Mouse (Mus musculus) hindbrain, embryonic 13.5 days (tissue): ENCODE measurements around the gene Lsm4. TPM values are rescaled to one million over a fixed set of nuclear protein-coding genes. Genes with fewer than 3 reads are reported as not detected.

Experiments
- ATAC-seq: fragments of 200-750 bp; cut with Nextera tagmentation; 2 replicates; pipeline ENCODE4 v1.8.0; 2017; ENCODE audit warnings: moderate TSS enrichment; ENCODE audit not compliant: low FRiP score
- H3K27ac ChIP-seq: fragments of 300-500 bp; sonication (generic); 2 replicates; pipeline ENCODE4 v1.5.1; 2015; ENCODE audit warnings: inconsistent platforms, mild to moderate bottlenecking, moderate library complexity
- H3K27me3 ChIP-seq: fragments of 300-500 bp; sonication (generic); 2 replicates; pipeline ENCODE4 v1.6.1; 2015; ENCODE audit warnings: mild to moderate bottlenecking, inconsistent platforms
- H3K36me3 ChIP-seq: fragments of 300-500 bp; sonication (generic); 2 replicates; pipeline ENCODE4 v1.6.1; 2015; ENCODE audit warnings: mild to moderate bottlenecking, inconsistent platforms
- H3K4me1 ChIP-seq: fragments of 300-500 bp; sonication (generic); replicated peaks from 2 replicates; pipeline ENCODE4 v1.6.1; 2015; ENCODE audit warnings: inconsistent platforms
- H3K4me2 ChIP-seq: fragments of 300-500 bp; sonication (generic); 2 replicates; pipeline ENCODE4 v1.6.1; 2015; ENCODE audit warnings: inconsistent platforms, mild to moderate bottlenecking, moderate library complexity
- H3K4me3 ChIP-seq: fragments of 300-500 bp; sonication (generic); 2 replicates; pipeline ENCODE4 v1.5.1; 2015; ENCODE audit warnings: mild to moderate bottlenecking, inconsistent platforms
- H3K9ac ChIP-seq: fragments of 300-500 bp; sonication (generic); 2 replicates; pipeline ENCODE4 v1.6.1; 2015; ENCODE audit warnings: mild to moderate bottlenecking, inconsistent platforms
- H3K9me3 ChIP-seq: fragments of 300-500 bp; sonication (generic); 2 replicates; pipeline ENCODE4 v1.6.1; 2016; ENCODE audit warnings: inconsistent platforms
- WGBS: fragments of 180-500 bp; shearing (Covaris S2); methylation state at CpG from one replicate; pipeline ENCODE4 v1.1.7; 2015; 5-methylcytosine and 5-hydroxymethylcytosine counted together
- polyA plus RNA-seq: library from polyadenylated mRNA; unstranded; fragments of >200 nt; fragmentation: Nextera tagmentation; extraction: Ambion mirVana; gene quantifications from 2 replicates; pipeline ENCODE4 v1.2.1, GENCODE M21; 2015

Gene Lsm4
- polyA plus RNA-seq, 1 experiment from 2014 or later = 193 TPM

DNA sequence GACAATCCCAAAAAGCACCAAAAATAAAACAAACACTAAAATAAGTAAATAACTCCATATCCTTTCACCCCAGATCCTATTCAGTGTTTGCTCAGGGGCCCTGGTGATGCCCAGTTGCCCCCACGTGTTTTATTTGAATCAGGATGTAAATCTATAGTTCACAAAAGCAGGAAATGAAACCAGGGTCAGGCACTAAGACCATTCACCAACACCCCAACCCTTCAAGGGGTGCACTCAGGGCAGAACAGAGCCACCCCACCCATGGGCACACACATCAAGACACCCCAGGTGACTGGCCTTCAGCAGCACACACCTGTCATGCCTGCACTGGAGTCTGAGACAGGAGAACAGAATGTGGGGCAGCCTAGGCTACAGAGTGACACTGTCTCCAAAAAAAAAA, 18.9 kb upstream of the Lsm4 start:
- no peak overlapping the region for H3K9ac ChIP-seq
- H3K4me1 ChIP-seq = peaks cover 75% of the 10 kb centered on the region
- H3K4me2 ChIP-seq = no peak overlapping the region
- no peaks in the 10 kb centered on the region for H3K9me3 ChIP-seq
- peak overlapping the region; percentile 91; the same call in 1 of the 2 replicates for H3K27ac ChIP-seq
- 74% methylated on average over 1 of the region's 1 CpGs for WGBS
- no peaks in the 10 kb centered on the region for H3K27me3 ChIP-seq
- H3K4me3 ChIP-seq = no peak overlapping the region
- ATAC-seq = no peak
- H3K36me3 ChIP-seq = peaks cover 43% of the 10 kb centered on the region

DNA sequence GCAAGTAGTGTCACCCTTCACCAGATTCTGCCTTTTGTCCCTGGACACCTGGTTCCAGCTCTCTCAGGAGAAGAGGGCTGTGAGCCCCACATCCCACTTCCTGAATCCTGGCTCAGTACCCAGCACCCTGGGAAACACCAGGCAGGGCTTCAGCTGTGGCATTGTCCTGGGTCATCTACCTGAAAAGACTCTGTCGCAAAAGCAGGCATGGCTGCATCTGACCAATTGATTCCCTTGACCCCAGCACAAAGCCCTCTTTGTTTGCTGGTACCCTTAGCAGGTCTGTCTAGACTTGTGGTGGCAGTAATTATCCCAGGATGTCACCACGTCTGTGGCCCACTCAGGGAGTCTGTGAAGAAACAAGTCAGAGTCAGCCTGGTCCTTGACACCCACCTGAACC, 17.6 kb upstream of the Lsm4 start:
- Histone ChIP-seq H3K9ac (no peak overlapping the region), H3K36me3 (peaks cover 39% of the 10 kb centered on the region), H3K4me3 (no peak overlapping the region), H3K9me3 (no peaks in the 10 kb centered on the region), H3K4me2 (no peak overlapping the region; the same call in 1 of the 2 replicates), H3K4me1 (peaks cover 69% of the 10 kb centered on the region), H3K27ac (peak overlapping the region; percentile 91), H3K27me3 (no peaks in the 10 kb centered on the region)
- WGBS = 14% methylated on average over 2 of the region's 2 CpGs
- no peak for ATAC-seq

GRCm38 (mm10) chr8:70656193-70656790, 16.8 kb upstream of the Lsm4 start:
- peaks cover 68% of the 10 kb centered on the region for H3K4me1 ChIP-seq
- WGBS = 17% methylated on average over 13 of the region's 13 CpGs
- ATAC-seq = peak; percentile 21; the same call in 1 of the 2 replicates

GRCm38 (mm10) chr8:70657214-70657613, 15.8 kb upstream of the Lsm4 start:
- Histone ChIP-seq H3K4me3 (no peak overlapping the region), H3K27me3 (no peaks in the 10 kb centered on the region), H3K9ac (peak overlapping the region; percentile 90), H3K4me1 (peaks cover 66% of the 10 kb centered on the region), H3K9me3 (no peaks in the 10 kb centered on the region), H3K27ac (peak overlapping the region; percentile 91), H3K36me3 (peaks cover 23% of the 10 kb centered on the region), H3K4me2 (peak overlapping the region; percentile 67)
- ATAC-seq = no peak
- WGBS = 91% methylated on average over 3 of the region's 3 CpGs

More at GRCm38 (mm10) chr8:70656193-70656790, 16.8 kb upstream of the Lsm4 start:
- peak overlapping the region; percentile 46; the same call in 1 of the 2 replicates for H3K9ac ChIP-seq
- H3K9me3 ChIP-seq = no peaks in the 10 kb centered on the region
- no peak overlapping the region for H3K4me3 ChIP-seq
- H3K27me3 ChIP-seq = no peaks in the 10 kb centered on the region
- H3K27ac ChIP-seq = peak overlapping the region; percentile 91
- H3K36me3 ChIP-seq = peaks cover 30% of the 10 kb centered on the region
- H3K4me2 ChIP-seq = peak overlapping the region; percentile 67; the same call in 1 of the 2 replicates

- H3K27me3 ChIP-seq = no peaks in the 10 kb centered on the region
- H3K27ac ChIP-seq = peak overlapping the region; percentile 91
- H3K4me2 ChIP-seq = peak overlapping the region; percentile 67
- WGBS = 52% methylated on average over 2 of the region's 2 CpGs
- H3K9ac ChIP-seq = peak overlapping the region; percentile 90
- peak overlapping the region; percentile 75 for H3K4me3 ChIP-seq
- H3K36me3 ChIP-seq = 0 out of 2 replicates have a peak, but pooled peaks cover 17% of the 10 kb centered on the region
- ATAC-seq = no peak
- H3K9me3 ChIP-seq = no peaks in the 10 kb centered on the region
- H3K4me1 ChIP-seq = peaks cover 61% of the 10 kb centered on the region
These were observed 15.3 kb upstream of the Lsm4 start for GRCm38 (mm10) chr8:70657739-70658138.

DNA sequence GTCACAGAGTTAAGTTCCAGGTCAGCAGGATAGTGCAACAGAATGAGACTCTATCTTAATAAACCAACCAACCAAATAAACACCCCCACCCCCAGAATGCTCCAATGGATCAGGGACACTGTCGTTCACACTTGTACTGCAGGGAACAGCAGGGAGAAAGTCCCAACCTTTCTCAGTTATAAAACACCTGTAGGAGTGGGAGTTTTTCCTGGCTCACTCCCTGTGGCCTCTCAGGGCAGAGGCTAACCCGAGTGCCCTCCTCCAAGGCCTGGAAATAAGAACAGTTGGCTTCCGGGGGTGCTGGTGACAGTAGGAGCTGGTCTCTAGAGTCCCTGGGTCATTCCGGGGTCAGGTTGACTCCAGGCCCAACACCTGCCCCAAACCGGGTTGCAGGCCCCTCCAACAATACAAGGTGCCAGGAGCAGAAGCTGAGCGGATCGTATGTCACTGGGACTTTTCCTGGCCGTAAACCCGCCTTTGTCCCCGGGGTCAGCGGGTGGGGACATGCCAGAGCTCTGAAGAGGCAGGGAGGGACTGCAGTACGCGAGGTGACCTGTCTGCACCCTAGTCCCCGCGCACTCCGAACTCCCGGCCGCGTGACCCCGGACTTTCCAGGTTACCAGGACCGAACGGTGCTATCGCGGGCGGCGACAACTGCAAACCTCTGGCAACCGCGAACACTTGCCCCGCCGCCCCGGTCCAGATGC, 14.0 kb upstream of the Lsm4 start:
- Histone ChIP-seq H3K27me3 (no peaks in the 10 kb centered on the region), H3K4me2 (peak overlapping the region; percentile 67), H3K36me3 (0 out of 2 replicates have a peak, but pooled peaks cover 17% of the 10 kb centered on the region), H3K4me1 (peaks cover 58% of the 10 kb centered on the region), H3K27ac (peak overlapping the region; percentile 91), H3K4me3 (peak overlapping the region; percentile 75), H3K9me3 (no peaks in the 10 kb centered on the region), H3K9ac (peak overlapping the region; percentile 90)
- under 1% methylated on average over 31 of the region's 31 CpGs for WGBS
- peak; percentile 33 for ATAC-seq

DNA sequence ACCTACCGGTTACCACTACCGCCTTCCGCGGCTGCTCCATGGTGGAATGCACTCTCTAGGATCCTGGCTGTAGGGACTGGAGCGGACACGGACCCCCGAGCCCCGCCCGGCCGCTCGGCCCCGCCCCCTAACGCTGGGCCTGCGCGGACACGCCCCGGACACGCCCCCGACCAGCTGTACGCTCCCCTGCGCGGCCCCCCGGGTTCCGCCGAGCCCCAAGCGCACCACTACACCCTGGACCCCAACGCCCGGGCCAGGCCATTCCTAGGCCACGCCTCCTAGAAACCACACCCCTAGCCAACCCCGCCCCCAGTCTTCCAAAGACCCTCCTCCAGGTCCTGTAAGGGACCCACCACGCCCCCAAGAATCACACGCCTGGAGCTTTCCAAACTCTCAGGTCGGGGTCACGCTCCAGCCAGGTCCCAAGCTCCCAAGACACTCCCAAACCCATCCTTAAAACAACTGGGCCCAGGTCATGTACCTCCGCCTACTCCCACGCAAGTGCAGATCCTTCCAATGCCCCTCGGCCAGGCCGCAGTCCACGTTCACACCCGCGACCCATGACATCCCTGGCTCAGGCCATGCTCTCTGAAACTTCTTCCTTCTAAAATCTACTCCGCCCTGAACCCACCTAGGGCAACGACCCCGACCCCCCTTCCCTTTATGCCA, 13.3 kb upstream of the Lsm4 start:
- WGBS = under 1% methylated on average over 44 of the region's 44 CpGs
- H3K9me3 ChIP-seq = no peaks in the 10 kb centered on the region
- H3K27me3 ChIP-seq = no peaks in the 10 kb centered on the region
- H3K36me3 ChIP-seq = 0 out of 2 replicates have a peak, but pooled peaks cover 10% of the 10 kb centered on the region
- peak overlapping the region; percentile 90 for H3K9ac ChIP-seq
- peaks cover 51% of the 10 kb centered on the region for H3K4me1 ChIP-seq
- ATAC-seq = peak; percentile 88
- peak overlapping the region; percentile 75 for H3K4me3 ChIP-seq
- H3K27ac ChIP-seq = peak overlapping the region; percentile 91
- H3K4me2 ChIP-seq = peak overlapping the region; percentile 67

GRCm38 (mm10) chr8:70660273-70660725, 12.7 kb upstream of the Lsm4 start, which contains the start of gene Pgpep1:
TSS of gene Pgpep1 (minus strand) at chr8:70660388.
- 3% methylated on average over 14 of the region's 14 CpGs for WGBS
- H3K9me3 ChIP-seq = no peaks in the 10 kb centered on the region
- ATAC-seq = peak; percentile 50

GRCm38 (mm10) chr8:70663691-70664090, 9.4 kb upstream of the Lsm4 start:
- Histone ChIP-seq H3K36me3 (no peaks in the 10 kb centered on the region), H3K9me3 (no peaks in the 10 kb centered on the region), H3K27ac (peak overlapping the region; percentile 62), H3K9ac (no peak overlapping the region), H3K27me3 (no peaks in the 10 kb centered on the region), H3K4me2 (no peak overlapping the region), H3K4me1 (peaks cover 14% of the 10 kb centered on the region), H3K4me3 (no peak overlapping the region)
- 33% methylated on average over 4 of the region's 4 CpGs for WGBS
- ATAC-seq = no peak

More at GRCm38 (mm10) chr8:70660273-70660725, 12.7 kb upstream of the Lsm4 start, which contains the start of gene Pgpep1:
- peaks cover 47% of the 10 kb centered on the region for H3K4me1 ChIP-seq
- H3K27ac ChIP-seq = peak within 1 kb of the TSS; percentile 91
- H3K27me3 ChIP-seq = no peaks in the 10 kb centered on the region
- H3K36me3 ChIP-seq = 0 out of 2 replicates have a peak, but pooled peaks cover 8% of the 10 kb centered on the region
- peak within 1 kb of the TSS; percentile 75 for H3K4me3 ChIP-seq
- H3K9ac ChIP-seq = peak within 1 kb of the TSS; percentile 90
- H3K4me2 ChIP-seq = peak within 1 kb of the TSS; percentile 67

GRCm38 (mm10) chr8:70664631-70665030, 8.4 kb upstream of the Lsm4 start:
- WGBS = 85% methylated on average over 3 of the region's 3 CpGs
- no peak overlapping the region for H3K4me3 ChIP-seq

GRCm38 (mm10) chr8:70665599-70665998, 7.4 kb upstream of the Lsm4 start:
- H3K4me3 ChIP-seq = no peak overlapping the region
- H3K9ac ChIP-seq = no peak overlapping the region
- ATAC-seq = no peak
- H3K27me3 ChIP-seq = no peaks in the 10 kb centered on the region
- 78% methylated on average over 2 of the region's 2 CpGs for WGBS
- H3K4me1 ChIP-seq = peaks cover under 1% of the 10 kb centered on the region; the same call in 1 of the 2 replicates
- H3K9me3 ChIP-seq = no peaks in the 10 kb centered on the region
- no peak overlapping the region; the same call in 1 of the 2 replicates for H3K27ac ChIP-seq
- no peaks in the 10 kb centered on the region for H3K36me3 ChIP-seq
- no peak overlapping the region for H3K4me2 ChIP-seq

More at GRCm38 (mm10) chr8:70664631-70665030, 8.4 kb upstream of the Lsm4 start:
- peaks cover 9% of the 10 kb centered on the region for H3K4me1 ChIP-seq
- no peaks in the 10 kb centered on the region for H3K36me3 ChIP-seq
- no peaks in the 10 kb centered on the region for H3K27me3 ChIP-seq
- no peak overlapping the region for H3K4me2 ChIP-seq
- H3K9me3 ChIP-seq = no peaks in the 10 kb centered on the region
- ATAC-seq = no peak
- no peak overlapping the region for H3K9ac ChIP-seq
- H3K27ac ChIP-seq = no peak overlapping the region

DNA sequence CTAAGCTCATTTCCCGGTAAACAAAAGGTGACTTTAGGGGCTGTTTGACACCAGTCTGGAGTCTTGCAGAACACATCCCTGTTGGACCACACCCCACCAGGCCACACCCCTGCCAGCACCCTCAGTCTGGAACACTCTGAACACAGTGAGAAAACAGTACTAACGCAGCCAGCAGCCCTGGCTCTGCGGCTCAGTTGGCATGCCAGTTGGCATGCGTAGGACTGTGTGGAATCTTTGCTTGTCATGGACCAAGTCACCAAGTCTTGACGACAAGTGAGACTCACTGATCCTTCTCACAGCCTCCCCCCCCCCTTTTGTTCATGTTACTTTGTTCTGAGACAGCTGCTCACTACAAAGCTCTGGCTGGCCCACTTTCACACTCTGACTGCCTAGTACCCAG, 6.0 kb upstream of the Lsm4 start:
- WGBS = 75% methylated on average over 5 of the region's 5 CpGs
- Histone ChIP-seq H3K27ac (no peak overlapping the region), H3K9me3 (no peaks in the 10 kb centered on the region), H3K4me1 (0 out of 2 replicates have a peak, but pooled peaks cover 5% of the 10 kb centered on the region), H3K36me3 (no peaks in the 10 kb centered on the region), H3K4me2 (no peak overlapping the region), H3K9ac (no peak overlapping the region), H3K27me3 (no peaks in the 10 kb centered on the region), H3K4me3 (no peak overlapping the region)
- no peak for ATAC-seq
